Mouse (Mus musculus): ENCODE data around the gene Cd40lg. TPM values are rescaled to one million over a fixed set of nuclear protein-coding genes. Genes with fewer than 3 reads are reported as not detected.

Cd40lg gene
- not detected for total RNA-seq (2021)

GRCm38 (mm10) chrX:57211876-57212275 lies at the start of gene Cd40lg:
TSS of gene Cd40lg (plus strand) at chrX:57212143.
- DNase-seq (ENCODE audit: extremely low spot score in 1 of 2, low spot score in 1 of 2), result no peak

- no peak for DNase-seq (ENCODE audit: extremely low spot score in 1 of 2, low spot score in 1 of 2)
Observed at GRCm38 (mm10) chrX:57166549-57166948, 45.4 kb upstream of the Cd40lg start.

GRCm38 (mm10) chrX:57171269-57171668 lies 40.7 kb upstream of the Cd40lg start:
- DNase-seq (ENCODE audit: extremely low spot score in 1 of 2, low spot score in 1 of 2), result no peak

- no peak for DNase-seq (ENCODE audit: extremely low spot score in 1 of 2, low spot score in 1 of 2)
Observed at GRCm38 (mm10) chrX:57177225-57177779, 34.6 kb upstream of the Cd40lg start.

- no peak for DNase-seq (ENCODE audit: extremely low spot score in 1 of 2, low spot score in 1 of 2)
Observed at GRCm38 (mm10) chrX:57182470-57182869, 29.5 kb upstream of the Cd40lg start.

- DNase-seq (ENCODE audit: extremely low spot score in 1 of 2, low spot score in 1 of 2), result no peak
Observed at GRCm38 (mm10) chrX:57183359-57183758, 28.6 kb upstream of the Cd40lg start.

- no peak for DNase-seq (ENCODE audit: extremely low spot score in 1 of 2, low spot score in 1 of 2)
Observed at GRCm38 (mm10) chrX:57187301-57187700, 24.6 kb upstream of the Cd40lg start.

GRCm38 (mm10) chrX:57189335-57189734 lies 22.6 kb upstream of the Cd40lg start:
- no peak for DNase-seq (ENCODE audit: extremely low spot score in 1 of 2, low spot score in 1 of 2)

GRCm38 (mm10) chrX:57196319-57196718 lies 15.6 kb upstream of the Cd40lg start:
- DNase-seq (ENCODE audit: extremely low spot score in 1 of 2, low spot score in 1 of 2), result no peak

- DNase-seq (ENCODE audit: extremely low spot score in 1 of 2, low spot score in 1 of 2), result no peak
Observed at GRCm38 (mm10) chrX:57198036-57198435, 13.9 kb upstream of the Cd40lg start.

- DNase-seq (ENCODE audit: extremely low spot score in 1 of 2, low spot score in 1 of 2), result no peak
Observed at GRCm38 (mm10) chrX:57200397-57200796, 11.5 kb upstream of the Cd40lg start.

- DNase-seq (ENCODE audit: extremely low spot score in 1 of 2, low spot score in 1 of 2), result no peak
Observed at GRCm38 (mm10) chrX:57210591-57210990, 1.4 kb upstream of the Cd40lg start.

GRCm38 (mm10) chrX:57212862-57213261 lies 919 bp downstream of the Cd40lg start:
- DNase-seq (ENCODE audit: extremely low spot score in 1 of 2, low spot score in 1 of 2), result no peak

- no peak for DNase-seq (ENCODE audit: extremely low spot score in 1 of 2, low spot score in 1 of 2)
Observed at GRCm38 (mm10) chrX:57215495-57215894, 3.6 kb downstream of the Cd40lg start.

- DNase-seq (ENCODE audit: extremely low spot score in 1 of 2, low spot score in 1 of 2), result no peak
Observed at GRCm38 (mm10) chrX:57216271-57216670, 4.3 kb downstream of the Cd40lg start.

GRCm38 (mm10) chrX:57219563-57219962 lies 7.6 kb downstream of the Cd40lg start:
- DNase-seq (ENCODE audit: extremely low spot score in 1 of 2, low spot score in 1 of 2), result no peak

GRCm38 (mm10) chrX:57221881-57222280 lies 9.9 kb downstream of the Cd40lg start:
- no peak for DNase-seq (ENCODE audit: extremely low spot score in 1 of 2, low spot score in 1 of 2)

GRCm38 (mm10) chrX:57223301-57223700 lies 11.4 kb downstream of the Cd40lg start:
- no peak for DNase-seq (ENCODE audit: extremely low spot score in 1 of 2, low spot score in 1 of 2)

- no peak for DNase-seq (ENCODE audit: extremely low spot score in 1 of 2, low spot score in 1 of 2)
Observed at GRCm38 (mm10) chrX:57228178-57228577, 16.2 kb downstream of the Cd40lg start.

- no peak for DNase-seq (ENCODE audit: extremely low spot score in 1 of 2, low spot score in 1 of 2)
Observed at GRCm38 (mm10) chrX:57233596-57233995, 21.7 kb downstream of the Cd40lg start.

- no peak for DNase-seq (ENCODE audit: extremely low spot score in 1 of 2, low spot score in 1 of 2)
Observed at GRCm38 (mm10) chrX:57235982-57236381, 24.0 kb downstream of the Cd40lg start.

- DNase-seq (ENCODE audit: extremely low spot score in 1 of 2, low spot score in 1 of 2), result no peak
Observed at GRCm38 (mm10) chrX:57238572-57238971, 26.6 kb downstream of the Cd40lg start.

All from layer of hippocampus, postnatal 25 days (tissue).